Mouse (Mus musculus): ENCODE data around the gene B230217C12Rik. TPM values are rescaled to one million over a fixed set of nuclear protein-coding genes. Genes with fewer than 3 reads are reported as not detected.

B230217C12Rik gene
- polyA plus RNA-seq, 2 experiments: 5.3 to 13.3 TPM

GRCm38 (mm10) chr11:97809235-97810121 is 31.1 kb upstream of the B230217C12Rik start:
- Histone ChIP-seq H3K4me1 (ENCODE audit: control insufficient read depth, insufficient read depth, low read length) (peaks cover 81% of the 10 kb centered on the region), H3K4me2 (replicated peaks; ENCODE audit: low read depth, low read length, severe bottlenecking) (no peak overlapping the region), H3K4me3 (replicated peaks; ENCODE audit: low read length) (no peak overlapping the region), H3K9me3 (ENCODE audit: control insufficient read depth, low read length) (no peaks in the 10 kb centered on the region), H3K9ac (ENCODE audit: low read depth, low read length, severe bottlenecking) (no peak overlapping the region), H3K27me3 (ENCODE audit: control insufficient read depth, insufficient read depth, low read length) (no peaks in the 10 kb centered on the region), H3K36me3 (ENCODE audit: control insufficient read depth, insufficient read depth, low read length) (peaks cover 63% of the 10 kb centered on the region), H3K27ac (replicated peaks; ENCODE audit: low read depth, low read length) (0 out of 2 replicates have a peak overlapping the region, but pooled peaks have one; percentile 5)
- no peak for TF ChIP-seq POLR2A (IDR thresholded peaks at IDR 0.05; ENCODE audit: borderline replicate concordance, extremely low read depth, insufficient read depth, insufficient read length)
- 67% methylated on average over 7 of the region's 7 CpGs for WGBS
- ATAC-seq (ENCODE audit: low FRiP score, low read depth): 0 out of 2 replicates have a peak, but pooled peaks have one; percentile 21
- DNase-seq (ENCODE audit: low spot score): peak; percentile 25

- Histone ChIP-seq H3K36me3 (ENCODE audit: control insufficient read depth, insufficient read depth, low read length) (peaks cover 72% of the 10 kb centered on the region), H3K27ac (replicated peaks; ENCODE audit: low read depth, low read length) (no peak overlapping the region), H3K9me3 (ENCODE audit: control insufficient read depth, low read length) (no peaks in the 10 kb centered on the region), H3K4me1 (ENCODE audit: control insufficient read depth, insufficient read depth, low read length) (peaks cover 74% of the 10 kb centered on the region), H3K27me3 (ENCODE audit: control insufficient read depth, insufficient read depth, low read length) (no peaks in the 10 kb centered on the region), H3K4me2 (replicated peaks; ENCODE audit: low read depth, low read length, severe bottlenecking) (no peak overlapping the region), H3K9ac (ENCODE audit: low read depth, low read length, severe bottlenecking) (no peak overlapping the region), H3K4me3 (replicated peaks; ENCODE audit: low read length) (no peak overlapping the region)
- ATAC-seq (ENCODE audit: low FRiP score, low read depth) (no peak), DNase-seq (ENCODE audit: low spot score) (no peak)
- 76% methylated on average over 7 of the region's 7 CpGs for WGBS
- no peak for TF ChIP-seq POLR2A (IDR thresholded peaks at IDR 0.05; ENCODE audit: borderline replicate concordance, extremely low read depth, insufficient read depth, insufficient read length)
Measured at GRCm38 (mm10) chr11:97810356-97810755, 30.2 kb upstream of the B230217C12Rik start.

GRCm38 (mm10) chr11:97810970-97811369 is 29.6 kb upstream of the B230217C12Rik start:
- no peak for DNase-seq (ENCODE audit: low spot score)
- H3K4me2 ChIP-seq (replicated peaks; ENCODE audit: low read depth, low read length, severe bottlenecking): no peak overlapping the region
- peaks cover 73% of the 10 kb centered on the region for H3K4me1 ChIP-seq (ENCODE audit: control insufficient read depth, insufficient read depth, low read length)
- H3K9me3 ChIP-seq (ENCODE audit: control insufficient read depth, low read length): no peaks in the 10 kb centered on the region
- ATAC-seq (ENCODE audit: low FRiP score, low read depth): no peak
- no peak for TF ChIP-seq POLR2A (IDR thresholded peaks at IDR 0.05; ENCODE audit: borderline replicate concordance, extremely low read depth, insufficient read depth, insufficient read length)
- H3K36me3 ChIP-seq (ENCODE audit: control insufficient read depth, insufficient read depth, low read length): peaks cover 78% of the 10 kb centered on the region
- H3K27ac ChIP-seq (replicated peaks; ENCODE audit: low read depth, low read length): no peak overlapping the region
- no peak overlapping the region for H3K4me3 ChIP-seq (replicated peaks; ENCODE audit: low read length)
- no peak overlapping the region for H3K9ac ChIP-seq (ENCODE audit: low read depth, low read length, severe bottlenecking)
- 43% methylated on average over 3 of the region's 3 CpGs for WGBS
- no peaks in the 10 kb centered on the region for H3K27me3 ChIP-seq (ENCODE audit: control insufficient read depth, insufficient read depth, low read length)

- no peak overlapping the region for H3K4me2 ChIP-seq (replicated peaks; ENCODE audit: low read depth, low read length, severe bottlenecking)
- H3K27me3 ChIP-seq (ENCODE audit: control insufficient read depth, insufficient read depth, low read length): no peaks in the 10 kb centered on the region
- no peaks in the 10 kb centered on the region for H3K9me3 ChIP-seq (ENCODE audit: control insufficient read depth, low read length)
- no peak overlapping the region for H3K4me3 ChIP-seq (replicated peaks; ENCODE audit: low read length)
- no peak overlapping the region for H3K9ac ChIP-seq (ENCODE audit: low read depth, low read length, severe bottlenecking)
- no peak overlapping the region for H3K27ac ChIP-seq (replicated peaks; ENCODE audit: low read depth, low read length)
- DNase-seq (ENCODE audit: low spot score) (no peak), ATAC-seq (ENCODE audit: low FRiP score, low read depth) (no peak)
- TF ChIP-seq POLR2A (IDR thresholded peaks at IDR 0.05; ENCODE audit: borderline replicate concordance, extremely low read depth, insufficient read depth, insufficient read length): no peak
- peaks cover 65% of the 10 kb centered on the region for H3K4me1 ChIP-seq (ENCODE audit: control insufficient read depth, insufficient read depth, low read length)
- peaks cover 83% of the 10 kb centered on the region for H3K36me3 ChIP-seq (ENCODE audit: control insufficient read depth, insufficient read depth, low read length)
- 50% methylated on average over 9 of the region's 13 CpGs for WGBS
Measured at GRCm38 (mm10) chr11:97811569-97812362, 28.8 kb upstream of the B230217C12Rik start.

GRCm38 (mm10) chr11:97812491-97812921 is 28.1 kb upstream of the B230217C12Rik start:
- H3K4me3 ChIP-seq (replicated peaks; ENCODE audit: low read length): no peak overlapping the region
- no peak overlapping the region for H3K27ac ChIP-seq (replicated peaks; ENCODE audit: low read depth, low read length)
- DNase-seq (ENCODE audit: low spot score) (no peak), ATAC-seq (ENCODE audit: low FRiP score, low read depth) (peak; percentile 35; the same call in 1 of the 2 replicates)
- 41% methylated on average over 3 of the region's 3 CpGs for WGBS
- peaks cover 61% of the 10 kb centered on the region for H3K4me1 ChIP-seq (ENCODE audit: control insufficient read depth, insufficient read depth, low read length)
- no peaks in the 10 kb centered on the region for H3K9me3 ChIP-seq (ENCODE audit: control insufficient read depth, low read length)
- H3K36me3 ChIP-seq (ENCODE audit: control insufficient read depth, insufficient read depth, low read length): peaks cover 76% of the 10 kb centered on the region
- H3K9ac ChIP-seq (ENCODE audit: low read depth, low read length, severe bottlenecking): no peak overlapping the region
- H3K4me2 ChIP-seq (replicated peaks; ENCODE audit: low read depth, low read length, severe bottlenecking): no peak overlapping the region
- no peaks in the 10 kb centered on the region for H3K27me3 ChIP-seq (ENCODE audit: control insufficient read depth, insufficient read depth, low read length)
- no peak for TF ChIP-seq POLR2A (IDR thresholded peaks at IDR 0.05; ENCODE audit: borderline replicate concordance, extremely low read depth, insufficient read depth, insufficient read length)

Data from limb, embryonic 14.5 days (tissue).